Mouse (Mus musculus) retina, postnatal 7 days (tissue): ENCODE measurements at regions not wholly inside any gene's neighbourhood (a gene's known extent, or its start where the extent isn't known, plus 50 kb on each side); places are given as distances from the start of the nearest gene placed in this dataset.
A peak's percentile ranks its signal among the peaks of the same experiment; 100 is the strongest.

ENCODE experiments used
- DNase-seq: peaks from one replicate; pipeline ENCODE4 v3.0.0-alpha.2; 2012; ENCODE audit warnings: low read depth, low spot score

GRCm38 (mm10) chr8:92212786-92213535 lies 144.5 kb upstream of the Irx5 start:
- DNase-seq, result no peak

- no peak for DNase-seq
Measured at GRCm38 (mm10) chr8:92209081-92209480, 148.3 kb upstream of the Irx5 start.

- no peak for DNase-seq
Measured at GRCm38 (mm10) chr8:92195635-92196034, 161.8 kb upstream of the Irx5 start.

- no peak for DNase-seq
Measured at GRCm38 (mm10) chr8:92194065-92194464, 163.4 kb upstream of the Irx5 start.

- no peak for DNase-seq
Measured at GRCm38 (mm10) chr8:92190261-92191025, 167.0 kb upstream of the Irx5 start.

GRCm38 (mm10) chr8:92183331-92183730 lies 174.1 kb upstream of the Irx5 start:
- no peak for DNase-seq

GRCm38 (mm10) chr8:92180651-92181050 lies 176.8 kb upstream of the Irx5 start:
- DNase-seq, result no peak

- DNase-seq, result peak; percentile 14
Measured at GRCm38 (mm10) chr8:92179327-92179726, 178.1 kb upstream of the Irx5 start.

- DNase-seq, result no peak
Measured at GRCm38 (mm10) chr8:92176101-92176500, 181.3 kb upstream of the Irx5 start.

- DNase-seq, result no peak
Measured at GRCm38 (mm10) chr8:92174106-92174505, 183.3 kb upstream of the Irx5 start.

- DNase-seq, result no peak
Measured at GRCm38 (mm10) chr8:92171578-92171977, 185.8 kb upstream of the Irx5 start.

- no peak for DNase-seq
Measured at GRCm38 (mm10) chr8:92167340-92167783, 190.1 kb upstream of the Irx5 start.

GRCm38 (mm10) chr8:92165306-92165705 lies 192.1 kb upstream of the Irx5 start:
- DNase-seq, result no peak

GRCm38 (mm10) chr8:92164496-92164895 lies 192.9 kb upstream of the Irx5 start:
- DNase-seq, result no peak

- no peak for DNase-seq
Measured at GRCm38 (mm10) chr8:92161002-92161401, 196.4 kb upstream of the Irx5 start.

GRCm38 (mm10) chr8:92158219-92158618 lies 199.2 kb upstream of the Irx5 start:
- DNase-seq, result no peak

- no peak for DNase-seq
Measured at GRCm38 (mm10) chr8:92152478-92152877, 204.9 kb upstream of the Irx5 start.

- DNase-seq, result no peak
Measured at GRCm38 (mm10) chr8:92147672-92148071, 209.8 kb upstream of the Irx5 start.

- DNase-seq, result no peak
Measured at GRCm38 (mm10) chr8:92137091-92137882, 220.1 kb upstream of the Irx5 start.

GRCm38 (mm10) chr8:92136413-92136812 lies 221.0 kb upstream of the Irx5 start:
- no peak for DNase-seq

- DNase-seq, result no peak
Measured at GRCm38 (mm10) chr8:92134434-92134833, 223.0 kb upstream of the Irx5 start.
